Mouse (Mus musculus): Measurements from ENCODE around the gene Spns1.
"Not testable (repeated sequence)": the region's sequence is repeated elsewhere in the genome, so short reads cannot be mapped to it uniquely, and the experiment has no call there.

Gene Spns1

GRCm38 (mm10) chr7:126335556-126335955, 41.7 kb downstream of the Spns1 start:
- DNase-seq, result peak; percentile 22

DNA sequence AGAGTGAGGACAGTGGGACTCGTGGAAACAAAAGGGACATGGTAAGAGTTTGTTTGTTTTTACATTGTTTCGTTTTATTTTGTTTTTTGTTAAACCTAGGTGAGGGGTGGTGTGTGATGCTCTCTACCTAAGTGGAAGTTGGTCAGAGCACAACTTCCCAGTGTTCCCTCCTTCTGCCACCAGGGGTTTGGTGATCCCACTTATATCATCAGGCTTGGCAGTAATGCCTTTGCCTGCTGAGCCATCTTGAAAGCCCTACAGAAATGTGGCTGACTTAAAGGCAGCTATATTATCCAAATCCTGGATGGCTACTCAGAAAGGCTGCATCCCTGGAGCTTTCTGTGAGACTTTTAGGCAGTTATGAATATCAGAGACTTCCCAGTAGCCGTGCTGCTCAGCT, 44.6 kb downstream of the Spns1 start:
- DNase-seq, result no peak

- DNase-seq, result no peak
Measured at GRCm38 (mm10) chr7:126330693-126331092, 46.6 kb downstream of the Spns1 start.

DNA sequence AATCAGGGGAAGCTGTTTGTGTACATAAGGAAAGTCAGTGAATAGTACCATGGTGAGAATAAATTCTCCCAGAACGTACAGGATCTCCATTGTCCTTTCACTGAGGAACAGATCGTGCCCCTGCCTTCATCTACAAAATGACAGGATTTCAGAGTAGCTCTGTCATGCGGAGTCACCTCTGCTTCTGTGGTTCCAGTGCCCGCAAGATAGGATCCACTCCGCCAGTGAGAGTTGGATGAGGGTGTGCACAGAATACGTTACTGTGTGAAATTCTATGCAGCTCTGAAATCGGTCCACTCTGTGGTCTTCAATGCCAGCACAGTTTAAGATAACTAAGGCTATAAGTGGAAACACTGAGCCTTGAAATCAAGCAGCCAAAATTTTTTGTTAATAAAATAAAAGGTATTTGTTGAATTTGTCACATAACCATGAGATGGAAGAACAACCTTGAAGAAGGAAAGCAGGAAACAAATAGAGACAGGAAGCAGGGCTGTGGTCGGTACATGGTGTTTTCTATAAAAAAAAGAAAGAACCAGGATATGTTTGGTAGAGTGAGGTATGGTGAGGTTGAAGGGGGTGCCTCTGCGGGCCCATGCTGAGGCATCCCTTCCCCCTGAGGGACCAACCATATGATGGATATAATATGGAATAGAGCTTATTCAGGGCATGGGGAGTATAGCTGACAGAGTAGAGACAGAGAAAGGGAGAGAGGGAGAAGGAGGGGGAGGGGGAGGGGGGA, 47.2 kb downstream of the Spns1 start:
- no peak for DNase-seq

DNA sequence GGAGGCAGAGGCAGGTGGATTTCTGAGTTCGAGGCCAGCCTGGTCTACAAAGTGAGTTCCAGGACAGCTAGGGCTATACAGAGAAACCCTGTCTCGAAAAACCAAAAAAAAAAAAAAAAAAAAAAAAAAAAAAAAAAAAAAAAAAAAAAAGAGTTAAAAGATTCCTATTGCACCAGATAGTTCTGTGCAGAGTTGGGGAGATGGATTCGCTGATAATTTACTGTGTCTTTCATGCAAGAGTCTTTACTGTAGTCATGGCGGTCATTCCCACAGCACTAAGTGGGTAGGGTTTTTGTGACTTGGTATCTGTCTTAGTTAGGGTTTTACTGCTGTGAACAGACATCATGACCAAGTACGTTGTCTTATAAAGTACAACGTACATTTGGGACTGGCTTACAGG, 48.4 kb downstream of the Spns1 start:
- DNase-seq, result not testable (repeated sequence)

GRCm38 (mm10) chr7:126325576-126326273, 51.5 kb downstream of the Spns1 start:
- not testable (repeated sequence) for DNase-seq

- DNase-seq, result peak; percentile 31
Measured at GRCm38 (mm10) chr7:126324791-126325190, 52.5 kb downstream of the Spns1 start.

DNA sequence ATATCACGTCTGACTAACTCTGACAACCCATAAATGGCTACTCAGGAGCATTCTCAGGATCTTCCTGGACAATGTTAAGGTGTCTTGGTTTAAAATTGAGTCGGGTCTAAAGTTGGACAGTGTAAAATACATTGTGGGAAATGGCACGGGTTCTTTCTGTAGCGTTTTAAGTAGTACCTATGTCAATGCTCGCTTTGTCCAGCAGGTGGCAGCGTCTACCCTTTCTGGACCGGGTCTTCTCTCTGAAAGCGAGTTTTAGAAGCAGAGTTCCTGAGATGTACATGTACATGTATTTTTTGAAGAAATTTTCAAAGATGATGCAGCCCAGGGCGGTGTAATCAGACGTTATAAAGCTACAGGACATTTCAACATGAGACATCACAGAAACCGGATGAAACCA, 53.5 kb downstream of the Spns1 start:
- peak; percentile 87 for DNase-seq
